ENCODE assay signal across 21 mouse cellular contexts in genomic region chr2:57356222-57356822, GRCm38 (mm10).
A peak's percentile ranks its signal among the peaks of the same experiment; 100 is the strongest.
DNase-seq lines count a peak whose midpoint lies in the region; ATAC-seq lines count a peak whose summit lies in the region.
"Had no signal": no experiment of that assay in that cellular context is flagged by ENCODE, and none has a peak within 500 bp of the region (broad histone marks: within the 10 kb centered on the region; RNA-seq: fewer than 3 reads in every experiment).

No protein-coding gene starts in this region.

- H3K36me3 ChIP-seq in liver, embryonic 12.5 days, result 0 out of 2 replicates have a peak, but pooled peaks cover 5% of the 10 kb centered on the region
- H3K36me3 ChIP-seq: heart, embryonic 15.5 days; intestine, embryonic 15.5 days; midbrain, embryonic 12.5 days; neural tube, embryonic 15.5 days had no signal

- no peaks in the 10 kb centered on the region for H3K27me3 ChIP-seq in liver, embryonic 12.5 days (replicated peaks)
- H3K27me3 ChIP-seq: heart, embryonic 15.5 days; intestine, embryonic 15.5 days; midbrain, embryonic 12.5 days; neural tube, embryonic 15.5 days had no signal

- 70% methylated on average over 12 of the region's 12 CpGs for WGBS in liver, embryonic 12.5 days (ENCODE audit: insufficient replicate concordance)

- H3K4me3 ChIP-seq in liver, embryonic 12.5 days, result no peak overlapping the region
- H3K4me3 ChIP-seq: erythroblast, embryonic 14.5 days; gastrocnemius, adult 2 months; heart, embryonic 15.5 days; hindbrain, embryonic 10.5 days; intestine, embryonic 15.5 days; left cerebral cortex, adult 2 months; midbrain, embryonic 12.5 days; neural tube, embryonic 15.5 days had no signal

- no peak overlapping the region for H3K27ac ChIP-seq in liver, embryonic 12.5 days
- H3K27ac ChIP-seq: gastrocnemius, adult 2 months; heart, embryonic 15.5 days; hindbrain, embryonic 10.5 days; intestine, embryonic 15.5 days; left cerebral cortex, adult 2 months; liver, embryonic 14.5 days; midbrain, embryonic 12.5 days; neural tube, embryonic 15.5 days had no signal

- peak; percentile 84 for ATAC-seq in inflammation-experienced regulatory T-cells, adult 6 months
- no peak for ATAC-seq in liver, embryonic 12.5 days
- ATAC-seq: forebrain, embryonic 16.5 days; intestine, embryonic 15.5 days; lung, postnatal 0 days had no signal

- no peaks in the 10 kb centered on the region for H3K9me3 ChIP-seq in liver, embryonic 12.5 days (replicated peaks)
- H3K9me3 ChIP-seq: heart, embryonic 15.5 days; hindbrain, embryonic 10.5 days; intestine, embryonic 15.5 days; midbrain, embryonic 12.5 days; neural tube, embryonic 15.5 days had no signal

- H3K4me1 ChIP-seq in liver, embryonic 12.5 days, result no peaks in the 10 kb centered on the region
- H3K4me1 ChIP-seq: heart, embryonic 15.5 days; hindbrain, embryonic 10.5 days; intestine, embryonic 15.5 days; midbrain, embryonic 12.5 days; neural tube, embryonic 15.5 days had no signal

- H3K9ac ChIP-seq in liver, embryonic 12.5 days, result no peak overlapping the region
- H3K9ac ChIP-seq: heart, embryonic 15.5 days; intestine, embryonic 15.5 days; liver, embryonic 14.5 days; midbrain, embryonic 12.5 days; neural tube, embryonic 15.5 days had no signal

- DNase-seq in kidney, postnatal 4 days, result peak; percentile 5 to 8
- DNase-seq in kidney, postnatal 25 days, result no peak
- DNase-seq in R1 (ENCODE audit: low read depth, low spot score), result peak; percentile 31
- DNase-seq in thymus, postnatal 25 days, result peak; percentile 17
- DNase-seq in cerebellum, adult 9-11 months, result no peak
- no peak for DNase-seq in Muller cell, postnatal 12 days (ENCODE audit: inconsistent ontology term)
- DNase-seq: cerebellum, postnatal 36 days; gastrocnemius, adult 2 months; heart, adult 18-20 months had no signal

- H3K4me2 ChIP-seq in liver, embryonic 12.5 days, result no peak overlapping the region
- H3K4me2 ChIP-seq: heart, embryonic 15.5 days; intestine, embryonic 15.5 days; midbrain, embryonic 12.5 days; neural tube, embryonic 15.5 days had no signal

Comparison
In these comparisons a context has a peak if more than half of its experiments do, and no peak if none do; other contexts are left out.
1. DNase-seq: peak in kidney, postnatal 4 days (2 of 2), R1 (single experiment) and thymus, postnatal 25 days (single experiment); none in kidney, postnatal 25 days (0 of 2), cerebellum, adult 9-11 months (single experiment) and Muller cell, postnatal 12 days (single experiment).